Mouse (Mus musculus): ENCODE data around the gene Tgif2lx1.
"Not testable (repeated sequence)": the region's sequence is repeated elsewhere in the genome, so short reads cannot be mapped to it uniquely, and the experiment has no call there.

Tgif2lx1 gene

DNA sequence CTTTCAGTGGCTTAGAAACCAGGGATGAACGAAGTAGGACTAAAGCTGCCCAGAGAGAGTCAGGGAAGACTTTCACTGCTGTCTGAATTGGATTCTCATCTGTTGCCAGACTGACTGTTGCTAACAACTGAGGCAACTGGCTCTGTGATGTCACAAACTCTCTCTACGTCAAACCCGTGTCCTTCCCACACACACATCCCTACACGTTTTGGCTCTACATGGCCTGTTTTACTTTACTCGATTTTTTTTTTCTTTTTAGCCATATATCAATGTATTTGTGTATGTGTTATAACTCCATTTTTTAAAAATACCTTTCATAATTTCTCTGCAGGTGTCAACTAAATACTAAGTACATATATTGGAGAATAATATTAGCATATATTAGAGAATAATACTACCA, at the start of gene Tgif2lx1:
TSS of gene Tgif2lx1 (minus strand) at position 101 of the 400 bp plus-strand sequence.
- in situ Hi-C loops (cut with MboI; ENCODE audit: low pct_unique_long_range_greater_than_20kb in 1 of 2, low sequenced_read_pairs in 2 of 2, unreplicated experiment in 1 of 2): not testable (repeated sequence)
